Mouse (Mus musculus): ENCODE results near the gene Pkd1.
A peak's percentile ranks its signal among the peaks of the same experiment; 100 is the strongest.

Pkd1 gene

GRCm38 (mm10) chr17:24565792-24566191 lies 16.2 kb downstream of the Pkd1 start:
- no peak for DNase-seq (ENCODE audit: low spot score in 2 of 2)

- no peak for DNase-seq (ENCODE audit: low spot score in 2 of 2)
Observed at GRCm38 (mm10) chr17:24567034-24567779, 17.6 kb downstream of the Pkd1 start.

GRCm38 (mm10) chr17:24569837-24570236 lies 20.2 kb downstream of the Pkd1 start:
- no peak for DNase-seq (ENCODE audit: low spot score in 2 of 2)

- no peak for DNase-seq (ENCODE audit: low spot score in 2 of 2)
Observed at GRCm38 (mm10) chr17:24572651-24573245, 23.1 kb downstream of the Pkd1 start.

- DNase-seq (ENCODE audit: low spot score in 2 of 2), result no peak
Observed at GRCm38 (mm10) chr17:24573811-24574210, 24.2 kb downstream of the Pkd1 start.

GRCm38 (mm10) chr17:24579532-24579931 lies 29.9 kb downstream of the Pkd1 start:
- no peak for DNase-seq (ENCODE audit: low spot score in 2 of 2)

GRCm38 (mm10) chr17:24580287-24580686 lies 30.7 kb downstream of the Pkd1 start:
- DNase-seq (ENCODE audit: low spot score in 2 of 2), result no peak

GRCm38 (mm10) chr17:24583599-24584460 lies 34.2 kb downstream of the Pkd1 start:
- DNase-seq (ENCODE audit: low spot score in 2 of 2), result no peak

- DNase-seq (ENCODE audit: low spot score in 2 of 2), result no peak
Observed at GRCm38 (mm10) chr17:24584520-24584919, 34.9 kb downstream of the Pkd1 start.

- no peak for DNase-seq (ENCODE audit: low spot score in 2 of 2)
Observed at GRCm38 (mm10) chr17:24586532-24586931, 36.9 kb downstream of the Pkd1 start.

GRCm38 (mm10) chr17:24590943-24591342 lies 41.3 kb downstream of the Pkd1 start:
- DNase-seq (ENCODE audit: low spot score in 2 of 2), result no peak

GRCm38 (mm10) chr17:24591695-24592094 lies 42.1 kb downstream of the Pkd1 start:
- DNase-seq (ENCODE audit: low spot score in 2 of 2), result no peak

GRCm38 (mm10) chr17:24593248-24593647 lies 43.6 kb downstream of the Pkd1 start:
- DNase-seq (ENCODE audit: low spot score in 2 of 2), result no peak

- DNase-seq (ENCODE audit: low spot score in 2 of 2), result no peak
Observed at GRCm38 (mm10) chr17:24593992-24594890, 44.6 kb downstream of the Pkd1 start.

GRCm38 (mm10) chr17:24595126-24596072 lies 45.8 kb downstream of the Pkd1 start:
- peak; percentile 65 to 71 for DNase-seq (ENCODE audit: low spot score in 2 of 2)

- DNase-seq (ENCODE audit: low spot score in 2 of 2), result no peak
Observed at GRCm38 (mm10) chr17:24596073-24596466, 46.4 kb downstream of the Pkd1 start.

- DNase-seq (ENCODE audit: low spot score in 2 of 2), result no peak
Observed at GRCm38 (mm10) chr17:24596471-24597183, 47.0 kb downstream of the Pkd1 start.

- DNase-seq (ENCODE audit: low spot score in 2 of 2), result no peak
Observed at GRCm38 (mm10) chr17:24597989-24598388, 48.4 kb downstream of the Pkd1 start.

- no peak for DNase-seq (ENCODE audit: low spot score in 2 of 2)
Observed at GRCm38 (mm10) chr17:24600502-24600901, 50.9 kb downstream of the Pkd1 start.

GRCm38 (mm10) chr17:24603961-24604360 lies 54.3 kb downstream of the Pkd1 start:
- DNase-seq (ENCODE audit: low spot score in 2 of 2), result no peak

All from right cerebral cortex, postnatal 10 days (tissue).